Mouse (Mus musculus) E14TG2a.4 (cell line): ENCODE measurements at regions not wholly inside any gene's neighbourhood (a gene's known extent, or its start where the extent isn't known, plus 50 kb on each side); places are given as distances from the start of the nearest gene placed in this dataset.

Experiments used
- CTCF ChIP-seq: conservative IDR thresholded peaks from 2 replicates; pipeline ENCODE4 v1.5.1; 2014; ENCODE audit warnings: low read length
- NANOG ChIP-seq: IDR thresholded peaks from 2 replicates; pipeline ENCODE4 v1.6.1; 2014; ENCODE audit warnings: borderline replicate concordance, low read length, mixed read lengths
- POU5F1 ChIP-seq: IDR thresholded peaks from 2 replicates; pipeline ENCODE4 v1.6.1; 2014; ENCODE audit warnings: low read length, borderline replicate concordance

DNA sequence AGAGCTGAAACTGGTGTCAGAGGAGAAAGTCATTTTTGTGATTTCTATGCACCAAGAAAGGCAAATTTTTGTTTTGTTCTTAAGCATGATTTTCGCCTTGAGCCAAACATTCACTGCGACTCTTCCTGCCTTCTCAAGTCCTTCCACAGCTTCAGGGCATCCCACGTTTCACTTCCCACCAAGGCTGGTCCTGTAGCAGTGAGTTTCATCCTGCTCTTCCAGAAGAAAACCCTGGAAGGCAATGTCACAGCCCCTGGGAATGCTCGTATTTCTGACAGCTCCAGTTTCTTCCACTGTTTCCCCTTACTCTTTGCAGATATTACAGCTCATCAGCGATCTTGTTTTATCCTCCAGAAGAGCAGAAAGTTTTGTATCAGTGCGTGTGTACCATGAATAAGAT is 177.2 kb downstream of the Enc1 start:
- no peak for TF ChIP-seq CTCF
- TF ChIP-seq POU5F1, result no peak
- no peak for TF ChIP-seq NANOG
